Mouse (Mus musculus): ENCODE measurements around the gene Nat8f7. TPM values are rescaled to one million over a fixed set of nuclear protein-coding genes. Genes with fewer than 3 reads are reported as not detected.
"Not testable (repeated sequence)": the region's sequence is repeated elsewhere in the genome, so short reads cannot be mapped to it uniquely, and the experiment has no call there.

Nat8f7 gene
- total RNA-seq (2021), result 1 to 10 TPM; 4.5 TPM
- long read RNA-seq, experiment 1, partial matches to known transcripts, result 0 of 1 reads
- long read RNA-seq, experiment 1, other reads (novel, unspliced or antisense), result 1 of 1 reads
- long read RNA-seq, experiment 2, result 0 reads

DNA sequence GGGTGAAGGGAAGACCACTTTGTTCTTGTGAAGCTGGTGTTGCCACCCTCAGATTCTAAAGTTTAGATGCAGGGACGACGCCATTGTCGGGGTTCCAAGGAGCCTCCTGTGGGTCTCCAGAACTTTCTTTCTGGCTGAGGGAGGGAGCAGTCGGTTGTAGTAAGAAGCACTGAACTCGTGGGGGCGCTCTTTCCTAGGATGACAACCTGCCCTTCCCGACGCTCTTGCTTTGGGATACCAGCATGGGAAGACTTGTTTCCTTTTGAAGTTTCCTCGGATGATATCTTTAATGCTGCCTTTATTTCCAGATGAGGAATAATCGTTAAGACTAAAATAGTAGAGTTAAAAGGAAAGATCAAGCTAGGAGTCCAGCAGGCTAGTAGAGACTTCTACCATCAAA is at the start of gene Nat8f7:
Gene Nat8f7, minus strand, starts transcription at position 101 of the 400 bp plus-strand sequence.
- not testable (repeated sequence) for DNase-seq (ENCODE audit: low spot score in 2 of 2)

DNA sequence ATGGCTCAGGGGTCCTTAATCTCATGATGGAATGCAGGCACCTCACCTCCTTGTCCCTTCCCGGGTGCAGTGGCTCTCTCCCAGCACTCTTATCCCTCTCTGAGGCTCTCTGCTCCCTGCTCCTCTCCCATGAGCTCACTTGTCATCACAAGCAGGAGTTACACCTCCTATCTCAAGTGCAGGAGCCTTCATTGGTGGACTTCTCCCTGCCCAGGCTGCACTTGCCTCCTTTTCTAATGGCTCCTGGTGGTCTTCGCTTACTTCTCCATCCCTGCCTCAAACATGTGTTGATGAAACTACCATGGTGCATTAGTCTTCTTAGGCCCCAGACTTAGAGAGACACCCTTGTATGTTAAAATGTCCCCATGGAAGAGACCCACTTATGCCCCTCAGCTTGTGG is 49.7 kb upstream of the Nat8f7 start:
- not testable (repeated sequence) for DNase-seq (ENCODE audit: low spot score in 2 of 2)

DNA sequence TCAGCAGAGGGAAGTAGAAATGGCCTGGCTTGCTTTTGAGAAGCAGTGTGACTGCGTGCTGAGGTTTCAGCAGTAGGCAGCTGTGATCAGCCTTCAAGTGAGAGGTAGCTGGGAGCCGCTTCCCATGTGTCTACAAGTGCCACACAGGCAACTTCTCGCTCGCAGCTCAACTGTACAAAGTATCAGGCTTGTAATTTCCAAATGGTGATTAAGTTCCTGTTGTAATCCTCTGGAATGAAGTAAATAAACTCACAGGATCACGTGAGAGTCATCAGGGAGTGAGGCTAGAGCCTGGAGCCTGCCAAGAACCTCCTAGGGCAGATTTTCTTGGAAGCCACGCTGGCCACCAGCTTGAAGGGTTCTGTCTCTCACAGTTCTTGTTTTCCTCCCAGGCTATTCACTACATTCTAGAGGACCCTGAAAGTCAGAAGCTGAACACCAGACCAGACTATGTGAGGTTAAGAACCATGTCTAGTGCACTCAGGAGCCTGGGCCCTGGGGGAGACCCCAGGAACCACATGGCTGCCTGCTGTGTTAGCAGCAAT is 42.8 kb upstream of the Nat8f7 start:
- not testable (repeated sequence) for DNase-seq (ENCODE audit: low spot score in 2 of 2)

DNA sequence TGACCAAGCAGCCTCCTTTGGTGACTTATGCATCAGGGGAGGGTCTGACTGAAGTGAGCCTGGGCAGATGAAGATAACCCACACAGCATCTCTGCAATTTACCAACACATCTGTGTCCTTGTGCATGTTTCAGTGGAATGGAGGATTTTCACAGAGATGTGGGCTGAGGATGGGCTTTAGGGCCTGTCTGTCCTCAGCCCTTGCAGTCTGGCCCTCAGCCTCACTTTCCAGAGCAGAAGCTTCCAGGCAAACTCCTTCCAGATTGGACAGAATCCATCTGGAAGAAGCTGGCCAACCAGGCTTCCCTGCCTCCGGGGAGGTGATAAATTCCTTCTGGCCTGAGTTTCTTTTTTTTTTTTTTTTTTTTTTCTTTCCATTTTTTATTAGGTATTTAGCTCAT is 3.4 kb downstream of the Nat8f7 start:
- DNase-seq (ENCODE audit: low spot score in 2 of 2), result not testable (repeated sequence)

DNA sequence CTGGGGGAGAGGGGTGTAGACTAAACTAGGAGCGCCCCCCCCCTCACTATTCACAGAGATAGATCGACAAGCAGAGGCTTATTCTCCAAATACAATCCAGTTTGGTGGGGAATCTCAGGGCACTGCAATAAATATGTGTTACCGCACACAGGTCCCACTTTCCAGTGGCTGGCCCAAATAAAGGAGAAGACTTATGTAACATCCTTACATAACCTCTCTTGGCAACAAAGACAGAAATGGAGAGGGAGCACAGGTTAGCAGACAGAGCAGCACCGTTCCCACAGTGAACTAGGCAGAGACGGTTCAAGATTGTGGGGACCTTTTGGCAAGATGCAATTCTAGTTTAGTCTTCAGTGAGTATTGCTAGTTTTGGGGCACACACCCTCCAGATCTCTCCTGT is 3.8 kb downstream of the Nat8f7 start:
- not testable (repeated sequence) for DNase-seq (ENCODE audit: low spot score in 2 of 2)

DNA sequence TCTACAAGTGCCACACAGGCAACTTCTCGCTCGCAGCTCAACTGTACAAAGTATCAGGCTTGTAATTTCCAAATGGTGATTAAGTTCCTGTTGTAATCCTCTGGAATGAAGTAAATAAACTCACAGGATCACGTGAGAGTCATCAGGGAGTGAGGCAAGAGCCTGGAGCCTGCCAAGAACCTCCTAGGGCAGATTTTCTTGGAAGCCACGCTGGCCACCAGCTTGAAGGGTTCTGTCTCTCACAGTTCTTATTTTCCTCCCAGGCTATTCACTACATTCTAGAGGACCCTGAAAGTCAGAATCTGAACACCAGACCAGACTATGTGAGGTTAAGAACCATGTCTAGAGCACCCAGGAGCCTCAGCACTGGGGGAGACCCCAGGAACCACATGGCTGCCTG is 11.1 kb downstream of the Nat8f7 start:
- not testable (repeated sequence) for DNase-seq (ENCODE audit: low spot score in 2 of 2)

Small RNA genes within 50 kb of the gene (microRNA-seq; reads per million reads assigned to microRNA genes)
- gene Gm27317, result 0 reads per million in 2 experiments

Other genes starting within 250 kb of the Nat8f7 start
- 10 to 100 TPM; 91.2 to 92.5 TPM for gene Fbxo41, start 210.2 kb downstream of the Nat8f7 start, total RNA-seq (2021)
- 10 to 100 TPM; 52.1 to 74.8 TPM for gene Egr4, start 199.6 kb downstream of the Nat8f7 start, total RNA-seq (2021)
- gene Alms1, start 125.7 kb downstream of the Nat8f7 start, total RNA-seq (2021), result 1 to 10 TPM; 8.5 to 9.4 TPM
- 1 to 10 TPM; 3.3 to 4.1 TPM for gene Nat8f3, start 52.5 kb upstream of the Nat8f7 start, total RNA-seq (2021)
- 1 to 10 TPM; 1.1 to 1.6 TPM for gene Nat8f6, start 107.7 kb upstream of the Nat8f7 start, total RNA-seq (2021)
- gene Nat8f5, start 107.8 kb upstream of the Nat8f7 start, total RNA-seq (2021), result 1 to 10 TPM; 7.4 to 8.2 TPM
- 1 to 10 TPM; 3.2 to 4.4 TPM for gene Nat8, start 118.9 kb upstream of the Nat8f7 start, total RNA-seq (2021)
- gene Nat8f2, start 156.0 kb upstream of the Nat8f7 start, total RNA-seq (2021), result 1 to 10 TPM; 2.4 to 2.5 TPM
- 1 to 10 TPM; 6.2 to 7.6 TPM for gene Nat8f4, start 191.7 kb upstream of the Nat8f7 start, total RNA-seq (2021)
- 10 to 100 TPM; 51.6 to 55.3 TPM for gene Tprkb, start 198.7 kb upstream of the Nat8f7 start, total RNA-seq (2021)
- gene Nat8f1, start 202.5 kb upstream of the Nat8f7 start, total RNA-seq (2021), result 10 to 100 TPM; 24.7 to 26.1 TPM
- gene Dusp11, start 248.5 kb upstream of the Nat8f7 start, total RNA-seq (2021), result 10 to 100 TPM; 66.0 to 70.4 TPM

All from left cerebral cortex, adult 18-20 months (tissue).